Mouse (Mus musculus): ENCODE data around the gene Plch1. TPM values are rescaled to one million over a fixed set of nuclear protein-coding genes. Genes with fewer than 3 reads are reported as not detected.

The Plch1 gene
- total RNA-seq, 2 experiments from 2014 or later, result 6.2 to 6.5 TPM

- intact Hi-C loops (cut with DNase I), result no loop called here
Measured at GRCm38 (mm10) chr3:63772617-63773305, 126.5 kb downstream of the Plch1 start.

GRCm38 (mm10) chr3:63760821-63761220, 138.5 kb downstream of the Plch1 start:
- intact Hi-C loops (cut with DNase I), result no loop called here
- no peak for DNase-seq (ENCODE audit: low spot score in 2 of 2)

More at GRCm38 (mm10) chr3:63772617-63773305, 126.5 kb downstream of the Plch1 start:
- no peak for DNase-seq (ENCODE audit: low spot score in 2 of 2)

GRCm38 (mm10) chr3:63740073-63740472, 159.2 kb downstream of the Plch1 start:
- intact Hi-C loops (cut with DNase I), result no loop called here
- no peak for DNase-seq (ENCODE audit: low spot score in 2 of 2)

- no peak for DNase-seq (ENCODE audit: low spot score in 2 of 2)
- intact Hi-C loops (cut with DNase I), result no loop called here
Measured at GRCm38 (mm10) chr3:63728325-63728724, 170.9 kb downstream of the Plch1 start.

GRCm38 (mm10) chr3:63726667-63727342, 172.5 kb downstream of the Plch1 start:
- intact Hi-C loops (cut with DNase I), result no loop called here
- DNase-seq (ENCODE audit: low spot score in 2 of 2), result no peak

GRCm38 (mm10) chr3:63693694-63694093, 205.6 kb downstream of the Plch1 start:
- intact Hi-C loops (cut with DNase I), result no loop called here
- no peak for DNase-seq (ENCODE audit: low spot score in 2 of 2)

GRCm38 (mm10) chr3:63692727-63693126, 206.5 kb downstream of the Plch1 start:
- DNase-seq (ENCODE audit: low spot score in 2 of 2), result no peak
- intact Hi-C loops (cut with DNase I), result no loop called here

- intact Hi-C loops (cut with DNase I), result no loop called here
- no peak for DNase-seq (ENCODE audit: low spot score in 2 of 2)
Measured at GRCm38 (mm10) chr3:63668779-63669178, 230.5 kb downstream of the Plch1 start.

GRCm38 (mm10) chr3:63665307-63665706, 234.0 kb downstream of the Plch1 start:
- intact Hi-C loops (cut with DNase I), result no loop called here
- no peak for DNase-seq (ENCODE audit: low spot score in 2 of 2)

GRCm38 (mm10) chr3:63664575-63665243, 234.6 kb downstream of the Plch1 start:
- intact Hi-C loops (cut with DNase I), result no loop called here
- peak; percentile 5 to 8 for DNase-seq (ENCODE audit: low spot score in 2 of 2)

Other genes starting within 250 kb of the Plch1 start
- 10 to 100 TPM; 12.1 to 14.1 TPM for gene E130311K13Rik, start 30.0 kb upstream of the Plch1 start, total RNA-seq (2021)
- gene Slc33a1, start 65.3 kb upstream of the Plch1 start, total RNA-seq (2021), result 10 to 100 TPM; 25.4 to 30.7 TPM
- gene Gmps, start 76.6 kb upstream of the Plch1 start, total RNA-seq (2021), result 10 to 100 TPM; 42.8 to 44.3 TPM
- under 1 TPM; 0.42 to 0.43 TPM for gene Vmn2r1, start 182.1 kb upstream of the Plch1 start, total RNA-seq (2021)
- gene Vmn2r2, start 242.5 kb upstream of the Plch1 start, total RNA-seq (2021), result not detected